Mouse (Mus musculus) adrenal gland (tissue): ENCODE measurements around the gene Ubac1.

Experiments used
- intact Hi-C: fragments of 180-260 bp; cut with DNase I; formaldehyde crosslinking; loops from one replicate; pipeline ENCODE4 v1.15.1; 2025

Gene Ubac1

GRCm38 (mm10) chr2:26030288-26030687, 8.7 kb upstream of the Ubac1 start:
- intact Hi-C loops = no loop called here

GRCm38 (mm10) chr2:26024138-26025075, 2.9 kb upstream of the Ubac1 start:
- intact Hi-C loops = loop anchor here (5.0 kb wide), 1 partner anchor 42 kb away; the partner anchor contains the start of gene Camsap1

DNA sequence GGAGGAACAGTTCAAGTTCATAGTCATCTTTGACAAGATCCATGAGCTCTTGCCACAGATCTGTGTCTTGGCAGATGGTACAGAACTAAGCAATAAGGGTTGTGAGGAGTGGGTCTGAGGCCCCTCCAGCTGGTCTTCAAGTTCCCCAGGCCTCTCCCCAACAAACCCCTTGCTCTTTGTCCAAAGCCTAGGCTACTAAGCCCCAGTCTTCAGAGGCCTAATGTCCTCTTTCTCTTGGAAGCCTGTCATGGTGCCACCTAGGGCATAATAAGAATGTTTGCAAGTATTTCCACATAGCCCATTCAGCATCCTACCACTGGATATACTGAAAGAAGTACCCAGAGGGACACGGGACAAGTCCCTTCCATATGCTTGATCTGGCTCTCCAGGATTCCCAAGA, 1.1 kb upstream of the Ubac1 start:
- intact Hi-C loops = loop anchor here (2.0 to 5.0 kb wide), 2 partner anchors 40 to 118 kb away; partner anchors contain the start of gene Camsap1

DNA sequence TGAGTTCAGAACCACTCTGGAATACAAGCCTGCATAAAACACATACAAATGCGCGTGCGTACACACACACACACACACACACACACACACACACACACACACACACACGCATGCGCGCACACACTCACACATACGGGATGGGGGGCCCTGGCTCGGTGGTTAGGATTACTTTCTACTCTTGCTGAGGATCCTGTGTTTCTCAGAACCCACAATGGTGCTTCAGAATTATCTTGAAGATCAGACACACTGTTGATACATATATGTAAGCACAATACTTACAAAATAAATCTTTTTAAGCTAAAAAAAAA, 665 bp upstream of the Ubac1 start:
- intact Hi-C loops = loop anchor here (2.0 to 5.0 kb wide), 2 partner anchors 40 to 119 kb away; partner anchors contain the start of gene Camsap1

- intact Hi-C loops = loop anchor here (5.0 kb wide), 1 partner anchor 39 kb away; the partner anchor contains the start of gene Camsap1
These were observed 610 bp downstream of the Ubac1 start for GRCm38 (mm10) chr2:26020714-26021560.

GRCm38 (mm10) chr2:26019923-26020322, 1.6 kb downstream of the Ubac1 start:
- intact Hi-C loops = loop anchor here (5.0 kb wide), 1 partner anchor 38 kb away; the partner anchor contains the start of gene Camsap1

DNA sequence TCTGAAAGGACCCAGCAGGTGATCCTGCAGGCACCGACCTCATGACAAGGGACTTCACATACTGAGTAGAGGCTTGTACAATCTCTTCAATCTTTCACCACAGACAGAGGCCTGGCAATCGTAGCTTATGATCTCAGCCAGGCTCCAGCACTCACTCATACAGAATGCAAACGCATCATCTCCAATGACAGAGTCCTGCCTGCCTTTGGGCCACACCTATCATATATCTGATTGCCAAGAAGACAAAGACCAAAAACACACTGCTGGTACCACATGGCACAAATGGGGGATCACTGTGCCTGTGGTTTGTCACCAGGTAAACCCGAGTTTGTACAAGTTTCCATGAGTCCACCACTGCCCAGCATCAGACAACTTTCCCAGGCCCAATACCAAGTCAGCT, 4.2 kb downstream of the Ubac1 start:
- intact Hi-C loops = no loop called here

DNA sequence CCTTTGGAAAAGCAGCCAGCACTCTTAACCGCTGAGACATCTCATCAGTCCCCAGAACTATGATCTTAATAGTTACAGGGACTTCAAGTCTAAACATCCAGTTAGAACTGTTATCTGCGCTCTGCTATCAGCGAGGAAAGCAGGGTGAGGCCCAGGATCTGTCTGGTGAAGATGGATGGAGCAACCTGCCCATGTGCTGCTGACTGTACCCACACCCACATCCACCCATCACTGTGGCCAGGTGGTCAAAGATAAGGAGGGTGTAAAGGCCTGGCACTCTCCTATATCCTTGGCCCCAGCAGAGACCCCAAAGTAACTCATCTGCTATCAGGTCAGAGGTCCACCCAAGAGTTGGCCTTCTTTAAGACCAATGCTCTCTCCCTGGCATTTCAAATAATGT, 7.9 kb downstream of the Ubac1 start:
- intact Hi-C loops = no loop called here

DNA sequence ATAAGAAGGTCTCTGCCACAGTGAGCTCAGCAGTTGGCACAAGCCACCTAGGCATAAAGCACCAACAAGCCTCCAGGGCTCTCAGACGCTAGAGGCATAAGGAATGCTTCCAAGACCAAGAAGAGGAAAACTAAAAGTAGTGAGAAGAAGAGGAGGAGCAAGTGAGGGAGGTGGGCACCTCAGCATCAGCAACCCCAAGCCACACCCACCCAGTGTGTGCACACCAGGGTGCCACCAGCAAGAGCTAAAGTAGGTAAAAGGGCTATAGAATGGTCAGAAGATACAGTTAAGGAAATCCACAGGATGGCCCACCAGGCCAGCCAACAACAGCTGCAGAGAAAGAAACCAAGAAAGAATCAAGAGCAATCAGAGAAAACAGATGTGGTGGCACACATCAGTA, 10.1 kb downstream of the Ubac1 start:
- intact Hi-C loops = no loop called here

DNA sequence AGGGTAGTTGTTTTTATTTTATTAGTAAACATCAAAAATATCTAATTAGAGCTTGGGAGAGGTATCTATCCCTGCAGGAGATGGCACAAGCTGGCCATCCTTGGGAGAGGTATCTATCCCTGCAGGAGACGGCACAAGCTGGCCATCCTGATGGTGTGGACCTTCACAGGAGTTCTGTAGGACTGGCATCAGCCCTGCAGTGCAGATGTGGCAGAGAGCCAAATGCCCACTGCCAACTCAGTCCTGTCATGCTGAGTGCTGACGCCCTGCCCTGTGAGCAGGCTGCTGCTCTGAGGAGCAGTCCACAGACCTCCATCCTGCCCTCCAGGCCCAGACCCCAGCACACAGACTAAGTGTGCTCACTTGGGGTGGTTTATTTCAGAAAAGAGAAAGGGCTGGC, 19.5 kb downstream of the Ubac1 start:
- intact Hi-C loops = no loop called here

GRCm38 (mm10) chr2:26001136-26001535, 20.4 kb downstream of the Ubac1 start:
- intact Hi-C loops = no loop called here

- intact Hi-C loops = no loop called here
These were observed 23.8 kb downstream of the Ubac1 start for GRCm38 (mm10) chr2:25997716-25998115.

DNA sequence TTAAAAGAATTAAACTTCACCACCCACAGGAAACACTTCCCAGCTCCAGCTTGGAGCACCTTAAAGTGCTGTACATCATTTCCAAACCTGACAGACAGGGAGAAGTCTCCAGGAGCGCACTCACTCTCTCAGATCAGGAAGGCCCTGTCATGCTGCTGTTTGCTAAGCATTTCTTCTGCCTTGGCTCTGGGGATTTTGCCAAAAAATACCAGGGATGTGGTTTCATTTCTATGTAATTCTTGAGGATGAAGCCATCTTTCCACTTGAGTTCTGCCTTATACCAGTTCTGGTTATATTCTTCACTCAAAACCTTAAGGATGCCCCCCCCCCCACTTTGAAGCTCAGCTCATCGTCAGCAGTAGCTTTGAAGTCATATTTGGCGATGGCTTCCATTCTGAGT, 26.8 kb downstream of the Ubac1 start:
- intact Hi-C loops = no loop called here

GRCm38 (mm10) chr2:25992285-25992684, 29.3 kb downstream of the Ubac1 start:
- intact Hi-C loops = no loop called here

DNA sequence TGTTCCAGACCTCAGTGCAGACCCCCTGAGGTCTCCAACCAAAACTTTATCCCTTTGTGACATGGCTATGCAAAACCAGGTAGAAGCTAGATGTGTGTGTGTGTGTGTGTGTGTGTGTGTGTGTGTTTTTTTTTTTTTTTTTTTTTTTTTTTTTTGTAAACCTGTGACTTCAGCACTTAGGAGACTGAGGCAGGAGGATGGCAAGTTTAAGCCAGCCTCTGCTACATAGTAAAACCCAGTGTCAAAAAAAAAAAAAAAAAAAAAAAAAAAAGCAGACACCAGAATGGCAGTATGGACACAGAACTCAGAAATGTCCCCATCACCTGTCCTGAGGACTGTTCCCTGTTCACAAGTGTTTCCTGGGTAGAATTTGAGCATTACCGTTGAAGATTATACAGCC, 31.9 kb downstream of the Ubac1 start:
- intact Hi-C loops = no loop called here

- intact Hi-C loops = no loop called here
These were observed 33.7 kb downstream of the Ubac1 start for GRCm38 (mm10) chr2:25987817-25988216.

- intact Hi-C loops = no loop called here
These were observed 34.9 kb downstream of the Ubac1 start for GRCm38 (mm10) chr2:25986601-25987000.

- intact Hi-C loops = loop anchor here (5.0 kb wide), 1 partner anchor 39 kb away; the partner anchor contains the start of gene Ubac1
These were observed 38.2 kb downstream of the Ubac1 start, which contains the start of gene Camsap1 for GRCm38 (mm10) chr2:25983159-25983907. Camsap1 (minus strand) TSS chr2:25983282.

GRCm38 (mm10) chr2:25982426-25983091, 39.0 kb downstream of the Ubac1 start:
- intact Hi-C loops = loop anchor here (5.0 kb wide), 1 partner anchor 40 kb away; the partner anchor contains the start of gene Ubac1

DNA sequence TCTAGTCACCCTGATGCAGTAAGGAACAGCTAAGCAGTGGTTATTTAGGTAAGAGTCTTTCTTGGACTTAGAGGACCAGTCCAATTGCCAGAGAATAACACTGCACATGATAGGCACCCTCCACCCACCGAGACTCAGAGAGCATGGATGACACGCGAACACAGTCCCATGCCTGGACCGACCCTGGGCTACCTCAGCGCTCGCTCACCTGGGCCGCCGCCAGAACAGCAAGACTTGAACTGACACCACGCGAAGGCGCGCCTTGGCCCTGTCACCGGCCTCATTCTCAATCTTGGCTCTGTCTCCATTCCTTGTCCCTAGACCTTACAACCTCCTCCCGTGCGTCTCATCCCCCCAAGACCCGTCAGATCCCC, 39.5 kb downstream of the Ubac1 start:
- intact Hi-C loops = loop anchor here (5.0 kb wide), 1 partner anchor 40 kb away; the partner anchor contains the start of gene Ubac1
